Mouse (Mus musculus) stomach, postnatal 0 days (tissue): ENCODE data around the gene Sim2. TPM values are rescaled to one million over a fixed set of nuclear protein-coding genes. Genes with fewer than 3 reads are reported as not detected.

Experiments used
- ATAC-seq: fragments of 200-750 bp; cut with Nextera tagmentation; 2 replicates; pipeline ENCODE4 v1.8.0; 2017; ENCODE audit not compliant: low FRiP score, low TSS enrichment
- DNase-seq: peaks from one replicate; pipeline ENCODE4 v3.0.0-alpha.2; 2016; ENCODE audit warnings: low spot score
- H3K27ac ChIP-seq: fragments of 300-500 bp; sonication (generic); replicated peaks from 2 replicates; pipeline ENCODE4 v1.5.1; 2014; ENCODE audit warnings: mild to moderate bottlenecking, control low read depth
- H3K27me3 ChIP-seq: fragments of 300-500 bp; sonication (generic); 2 replicates; pipeline ENCODE4 v1.6.1; 2014; ENCODE audit warnings: low read length; ENCODE audit not compliant: control insufficient read depth, insufficient read depth
- H3K36me3 ChIP-seq: fragments of 300-500 bp; sonication (generic); 2 replicates; pipeline ENCODE4 v1.6.1; 2014; ENCODE audit warnings: low read length, mixed read lengths; ENCODE audit not compliant: control insufficient read depth, insufficient read depth
- H3K4me1 ChIP-seq: fragments of 300-500 bp; sonication (generic); replicated peaks from 2 replicates; pipeline ENCODE4 v1.6.1; 2014; ENCODE audit warnings: antibody characterized with exemption; ENCODE audit not compliant: control insufficient read depth, insufficient read depth
- H3K4me2 ChIP-seq: fragments of 300-500 bp; sonication (generic); replicated peaks from 2 replicates; pipeline ENCODE4 v1.6.1; 2014; ENCODE audit warnings: low read depth, mild to moderate bottlenecking, control low read depth, moderate library complexity
- H3K4me3 ChIP-seq: fragments of 300-500 bp; sonication (generic); 2 replicates; pipeline ENCODE4 v1.5.1; 2014; ENCODE audit warnings: low read depth, low read length, control low read depth
- H3K9ac ChIP-seq: fragments of 300-500 bp; sonication (generic); 2 replicates; pipeline ENCODE4 v1.6.1; 2014; ENCODE audit warnings: mild to moderate bottlenecking, low read length, control low read depth, mixed read lengths
- H3K9me3 ChIP-seq: fragments of 300-500 bp; sonication (generic); 2 replicates; pipeline ENCODE4 v1.6.1; 2016; ENCODE audit warnings: low read length; ENCODE audit not compliant: control insufficient read depth
- CTCF ChIP-seq: IDR thresholded peaks from 2 replicates; pipeline ENCODE4 v1.5.1; 2016; ENCODE audit warnings: antibody characterized with exemption, low read depth, mild to moderate bottlenecking, moderate library complexity
- EP300 ChIP-seq: optimal IDR thresholded peaks from 2 replicates; pipeline ENCODE3; 2016; ENCODE audit warnings: antibody characterized with exemption
- WGBS: fragments of 180-500 bp; shearing (Covaris S2); extraction: QIAGEN DNeasy Blood & Tissue Kit; methylation state at CpG from one replicate; pipeline ENCODE4 v1.1.7; 2014; 5-methylcytosine and 5-hydroxymethylcytosine counted together
- polyA plus RNA-seq: library from polyadenylated mRNA; unstranded; fragments of >200 nt; fragmentation: Nextera tagmentation; extraction: Ambion mirVana; gene quantifications from 2 replicates; pipeline ENCODE4 v1.2.1, GENCODE M21; 2015

Sim2 gene
- polyA plus RNA-seq, 1 experiment from 2014 or later = 0.17 TPM

GRCm38 (mm10) chr16:94097724-94098455 is 13.2 kb downstream of the Sim2 start:
- H3K4me1 ChIP-seq = no peaks in the 10 kb centered on the region
- ATAC-seq = peak; percentile 63
- WGBS = 28% methylated on average over 12 of the region's 12 CpGs
- no peak for DNase-seq
- TF ChIP-seq EP300 = no peak
- TF ChIP-seq CTCF = no peak
- H3K27me3 ChIP-seq = peaks cover 14% of the 10 kb centered on the region; the same call in 1 of the 2 replicates
- H3K4me3 ChIP-seq = no peak overlapping the region
- H3K9ac ChIP-seq = no peak overlapping the region
- H3K4me2 ChIP-seq = no peak overlapping the region
- no peaks in the 10 kb centered on the region for H3K9me3 ChIP-seq
- H3K36me3 ChIP-seq = no peaks in the 10 kb centered on the region
- no peak overlapping the region for H3K27ac ChIP-seq

GRCm38 (mm10) chr16:94113160-94113559 is 28.4 kb downstream of the Sim2 start:
- ATAC-seq (no peak), DNase-seq (no peak)
- no peaks in the 10 kb centered on the region; the same call in 1 of the 2 replicates for H3K27me3 ChIP-seq
- TF ChIP-seq EP300 = no peak
- no peak for TF ChIP-seq CTCF
- no peak overlapping the region for H3K27ac ChIP-seq
- no peaks in the 10 kb centered on the region for H3K9me3 ChIP-seq
- H3K9ac ChIP-seq = no peak overlapping the region
- H3K4me2 ChIP-seq = no peak overlapping the region
- H3K4me3 ChIP-seq = no peak overlapping the region
- 77% methylated on average over 7 of the region's 7 CpGs for WGBS
- H3K36me3 ChIP-seq = no peaks in the 10 kb centered on the region
- H3K4me1 ChIP-seq = no peaks in the 10 kb centered on the region

GRCm38 (mm10) chr16:94114693-94115092 is 30.0 kb downstream of the Sim2 start:
- no peak overlapping the region for H3K27ac ChIP-seq
- WGBS = 51% methylated on average over 9 of the region's 9 CpGs
- no peak overlapping the region for H3K9ac ChIP-seq
- ATAC-seq = peak; percentile 71
- H3K9me3 ChIP-seq = no peaks in the 10 kb centered on the region
- no peaks in the 10 kb centered on the region for H3K36me3 ChIP-seq
- no peak overlapping the region for H3K4me3 ChIP-seq
- no peaks in the 10 kb centered on the region; the same call in 1 of the 2 replicates for H3K27me3 ChIP-seq
- TF ChIP-seq EP300 (no peak), CTCF (no peak)
- H3K4me1 ChIP-seq = no peaks in the 10 kb centered on the region
- no peak for DNase-seq
- H3K4me2 ChIP-seq = no peak overlapping the region

- DNase-seq = no peak
- no peak overlapping the region for H3K9ac ChIP-seq
- H3K27ac ChIP-seq = no peak overlapping the region
- no peak overlapping the region for H3K4me2 ChIP-seq
- H3K4me1 ChIP-seq = no peaks in the 10 kb centered on the region
- no peaks in the 10 kb centered on the region for H3K36me3 ChIP-seq
- no peaks in the 10 kb centered on the region; the same call in 1 of the 2 replicates for H3K27me3 ChIP-seq
- H3K9me3 ChIP-seq = no peaks in the 10 kb centered on the region
- no peak for ATAC-seq
- no peak for TF ChIP-seq CTCF
- no peak for TF ChIP-seq EP300
- H3K4me3 ChIP-seq = no peak overlapping the region
- WGBS = 20% methylated on average over 6 of the region's 6 CpGs
Measured at GRCm38 (mm10) chr16:94117333-94117732, 32.6 kb downstream of the Sim2 start.

GRCm38 (mm10) chr16:94118394-94118793 is 33.7 kb downstream of the Sim2 start:
- no peak overlapping the region for H3K9ac ChIP-seq
- H3K4me1 ChIP-seq = no peaks in the 10 kb centered on the region

GRCm38 (mm10) chr16:94122347-94122746 is 37.6 kb downstream of the Sim2 start:
- Histone ChIP-seq H3K4me2 (no peak overlapping the region), H3K4me1 (no peaks in the 10 kb centered on the region), H3K27ac (no peak overlapping the region), H3K9ac (no peak overlapping the region), H3K27me3 (peaks cover 7% of the 10 kb centered on the region; the same call in 1 of the 2 replicates), H3K9me3 (no peaks in the 10 kb centered on the region), H3K4me3 (no peak overlapping the region), H3K36me3 (no peaks in the 10 kb centered on the region)
- ATAC-seq = no peak
- no peak for DNase-seq
- TF ChIP-seq EP300 = no peak
- no peak for TF ChIP-seq CTCF
- WGBS = 83% methylated on average over 3 of the region's 3 CpGs

More at GRCm38 (mm10) chr16:94118394-94118793, 33.7 kb downstream of the Sim2 start:
- H3K27ac ChIP-seq = no peak overlapping the region
- H3K4me3 ChIP-seq = no peak overlapping the region
- TF ChIP-seq CTCF (no peak), EP300 (no peak)
- no peaks in the 10 kb centered on the region for H3K36me3 ChIP-seq
- H3K9me3 ChIP-seq = no peaks in the 10 kb centered on the region
- WGBS = 100% methylated on average over 1 of the region's 1 CpGs
- no peak overlapping the region for H3K4me2 ChIP-seq
- H3K27me3 ChIP-seq = no peaks in the 10 kb centered on the region; the same call in 1 of the 2 replicates
- no peak for DNase-seq
- ATAC-seq = no peak
